Mouse (Mus musculus) gastrocnemius, postnatal 10 days (tissue): ENCODE data around the gene Car6. TPM values are rescaled to one million over a fixed set of nuclear protein-coding genes. Genes with fewer than 3 reads are reported as not detected.

Experiments
- total RNA-seq, 2 experiments: library from RNA; stranded (reverse); gene quantifications; 2 replicates each; pipeline ENCODE4 v1.2.3; 2021

Gene Car6
- total RNA-seq, 2 experiments from 2014 or later: not detected

Other genes with a start within 250 kb of the Car6 start
- 10 to 100 TPM; 18.9 to 21.1 TPM for gene Spsb1, start 246.3 kb downstream of the Car6 start, total RNA-seq
- gene H6pd, start 192.3 kb downstream of the Car6 start, total RNA-seq: 10 to 100 TPM; 57.1 to 61.3 TPM
- gene Gpr157, start 114.0 kb downstream of the Car6 start, total RNA-seq: 10 to 100 TPM; 18.8 to 19.2 TPM
- 1 to 10 TPM; 2.0 to 2.4 TPM for gene Slc2a5, start 82.0 kb downstream of the Car6 start, total RNA-seq
- gene Slc2a7, start 52.4 kb downstream of the Car6 start, total RNA-seq: not detected
- 100 to 1,000 TPM; 469 to 474 TPM for gene Eno1, start 35.4 kb upstream of the Car6 start, total RNA-seq
- gene Rere, start 80.3 kb upstream of the Car6 start, total RNA-seq: 10 to 100 TPM; 53.8 to 56.9 TPM